Mouse (Mus musculus) heart, embryonic 16.5 days (tissue): ENCODE measurements around the gene Bud23. TPM values are rescaled to one million over a fixed set of nuclear protein-coding genes. Genes with fewer than 3 reads are reported as not detected.

Experiments used
- ATAC-seq: fragments of 200-750 bp; cut with Nextera tagmentation; replicated peaks from 2 replicates; pipeline ENCODE4 v1.8.0; 2017; ENCODE audit warnings: moderate number of reproducible peaks; ENCODE audit not compliant: insufficient read depth, low FRiP score; ENCODE audit errors: extremely low read depth
- H3K27ac ChIP-seq: fragments of 300-500 bp; sonication (generic); 2 replicates; pipeline ENCODE4 v1.5.1; 2014; ENCODE audit warnings: mild to moderate bottlenecking, low read length, control low read depth, moderate library complexity
- H3K27me3 ChIP-seq: fragments of 300-500 bp; sonication (generic); 2 replicates; pipeline ENCODE4 v1.6.1; 2014; ENCODE audit warnings: low read length, mixed read lengths; ENCODE audit not compliant: control insufficient read depth, insufficient read depth
- H3K36me3 ChIP-seq: fragments of 300-500 bp; sonication (generic); 2 replicates; pipeline ENCODE4 v1.6.1; 2014; ENCODE audit not compliant: control insufficient read depth, insufficient read depth
- H3K4me1 ChIP-seq: fragments of 300-500 bp; sonication (generic); 2 replicates; pipeline ENCODE4 v1.6.1; 2014; ENCODE audit warnings: low read length, mixed read lengths; ENCODE audit not compliant: control insufficient read depth, insufficient read depth
- H3K4me2 ChIP-seq: fragments of 300-500 bp; sonication (generic); 2 replicates; pipeline ENCODE4 v1.6.1; 2014; ENCODE audit warnings: low read depth, mild to moderate bottlenecking, control low read depth, low read length
- H3K4me3 ChIP-seq: fragments of 300-500 bp; sonication (generic); 2 replicates; pipeline ENCODE4 v1.5.1; 2014; ENCODE audit warnings: mild to moderate bottlenecking, control low read depth, low read length
- H3K9ac ChIP-seq: fragments of 300-500 bp; sonication (generic); 2 replicates; pipeline ENCODE4 v1.6.1; 2014; ENCODE audit warnings: low read length, control low read depth
- H3K9me3 ChIP-seq: fragments of 300-500 bp; sonication (generic); replicated peaks from 2 replicates; pipeline ENCODE4 v1.6.1; 2016; ENCODE audit warnings: low read length; ENCODE audit not compliant: control insufficient read depth
- WGBS: fragments of 180-500 bp; shearing (Covaris S2); extraction: QIAGEN DNeasy Blood & Tissue Kit; methylation state at CpG from one replicate; pipeline ENCODE4 v1.1.7; 2014; 5-methylcytosine and 5-hydroxymethylcytosine counted together
- polyA plus RNA-seq: library from polyadenylated mRNA; unstranded; fragments of >200 nt; fragmentation: Nextera tagmentation; extraction: Ambion mirVana; gene quantifications from 2 replicates; pipeline ENCODE4 v1.2.1, GENCODE M21; 2015

Gene Bud23
- polyA plus RNA-seq, 1 experiment from 2014 or later = 59.7 TPM

DNA sequence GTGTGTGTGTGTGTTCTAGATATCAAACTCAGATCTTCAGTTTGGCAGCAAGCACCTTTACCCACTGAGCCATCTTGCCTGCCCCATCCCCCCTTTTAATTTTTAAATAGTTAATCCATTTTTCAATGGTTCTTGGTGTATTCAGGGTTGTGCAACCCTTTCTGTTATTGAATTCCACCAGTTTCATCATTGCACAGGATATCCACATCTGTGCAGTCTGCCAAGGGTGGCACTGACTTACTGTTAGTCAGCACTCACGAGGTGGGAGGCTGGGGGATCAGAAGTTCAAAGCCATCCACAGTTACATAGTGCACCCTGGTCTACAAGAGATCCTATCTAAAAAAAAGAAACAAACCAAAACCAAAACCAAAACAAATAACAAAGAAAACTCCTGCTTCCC, 36.2 kb upstream of the Bud23 start:
- 51% methylated on average over 1 of the region's 1 CpGs for WGBS
- ATAC-seq = no peak
- Histone ChIP-seq H3K9me3 (no peaks in the 10 kb centered on the region), H3K9ac (no peak overlapping the region), H3K27me3 (peaks cover 8% of the 10 kb centered on the region), H3K36me3 (no peaks in the 10 kb centered on the region), H3K4me3 (no peak overlapping the region), H3K27ac (no peak overlapping the region), H3K4me1 (no peaks in the 10 kb centered on the region), H3K4me2 (no peak overlapping the region)

DNA sequence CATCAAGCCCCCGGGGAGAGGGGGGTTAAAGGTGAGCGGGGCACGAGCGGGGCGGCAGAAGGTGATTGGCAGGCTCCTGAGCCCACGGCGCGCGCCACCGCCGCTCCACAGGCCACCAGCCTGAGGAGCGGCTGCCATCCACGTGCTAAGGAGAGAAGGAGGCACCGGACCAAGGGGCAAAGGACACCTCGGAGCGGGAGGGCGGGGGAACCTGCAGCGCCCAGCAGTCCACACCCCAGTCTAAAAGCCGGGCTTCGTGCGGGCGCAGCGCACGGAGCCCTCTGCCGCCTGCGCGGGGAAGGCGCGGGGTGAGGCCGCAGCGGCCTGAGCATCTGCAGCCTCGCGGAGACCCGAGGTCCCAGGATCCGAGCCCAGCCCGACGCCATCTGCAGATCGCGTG, 24.9 kb upstream of the Bud23 start, which contains the start of gene Mlxipl:
Gene Mlxipl (plus strand): TSS at position 238 of the 400 bp plus-strand sequence.
- H3K9me3 ChIP-seq = no peaks in the 10 kb centered on the region
- H3K36me3 ChIP-seq = no peaks in the 10 kb centered on the region
- H3K27me3 ChIP-seq = peaks cover 45% of the 10 kb centered on the region
- no peak within 1 kb of the TSS for H3K9ac ChIP-seq
- no peak within 1 kb of the TSS for H3K27ac ChIP-seq
- H3K4me2 ChIP-seq = peak within 1 kb of the TSS; percentile 42; the same call in 1 of the 2 replicates
- WGBS = 2% methylated on average over 39 of the region's 39 CpGs
- no peak for ATAC-seq
- H3K4me3 ChIP-seq = no peak within 1 kb of the TSS; the same call in 1 of the 2 replicates
- no peaks in the 10 kb centered on the region for H3K4me1 ChIP-seq

GRCm38 (mm10) chr5:135086871-135087270, 22.1 kb upstream of the Bud23 start:
- no peak for ATAC-seq
- 49% methylated on average over 4 of the region's 4 CpGs for WGBS
- H3K27me3 ChIP-seq = peaks cover 44% of the 10 kb centered on the region
- no peak overlapping the region for H3K9ac ChIP-seq
- no peaks in the 10 kb centered on the region for H3K9me3 ChIP-seq
- no peak overlapping the region for H3K4me3 ChIP-seq
- no peaks in the 10 kb centered on the region for H3K36me3 ChIP-seq
- no peaks in the 10 kb centered on the region for H3K4me1 ChIP-seq
- no peak overlapping the region for H3K4me2 ChIP-seq
- no peak overlapping the region for H3K27ac ChIP-seq

GRCm38 (mm10) chr5:135080539-135080938, 15.8 kb upstream of the Bud23 start:
- Histone ChIP-seq H3K4me3 (no peak overlapping the region), H3K9me3 (no peaks in the 10 kb centered on the region), H3K36me3 (no peaks in the 10 kb centered on the region), H3K27me3 (peaks cover 13% of the 10 kb centered on the region), H3K4me1 (no peaks in the 10 kb centered on the region), H3K9ac (no peak overlapping the region), H3K27ac (no peak overlapping the region), H3K4me2 (no peak overlapping the region)
- no peak for ATAC-seq
- WGBS = 80% methylated on average over 5 of the region's 5 CpGs

DNA sequence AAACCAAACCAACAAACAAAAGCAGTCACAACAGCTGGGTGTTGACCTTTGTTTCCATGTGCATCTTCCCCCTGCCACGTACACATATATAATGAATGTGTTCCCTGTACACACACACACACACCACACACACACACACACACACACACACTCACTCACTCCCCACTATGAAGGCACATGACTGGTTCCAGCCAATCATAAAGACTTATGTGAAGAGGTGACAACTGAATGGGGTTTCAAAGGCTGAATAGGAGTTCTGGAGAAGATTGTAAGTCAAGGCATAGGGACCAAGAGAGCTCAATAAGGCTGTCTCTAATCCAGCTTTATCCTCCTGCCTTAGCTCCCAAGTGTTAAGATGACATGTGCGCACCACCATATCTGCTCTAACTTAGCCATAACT, 14.8 kb upstream of the Bud23 start:
- H3K36me3 ChIP-seq = no peaks in the 10 kb centered on the region
- H3K4me3 ChIP-seq = no peak overlapping the region
- no peak overlapping the region for H3K27ac ChIP-seq
- no peak overlapping the region for H3K4me2 ChIP-seq
- 93% methylated on average over 2 of the region's 2 CpGs for WGBS
- no peaks in the 10 kb centered on the region for H3K4me1 ChIP-seq
- ATAC-seq = no peak
- no peaks in the 10 kb centered on the region for H3K9me3 ChIP-seq
- peaks cover 8% of the 10 kb centered on the region for H3K27me3 ChIP-seq
- H3K9ac ChIP-seq = no peak overlapping the region

- Histone ChIP-seq H3K36me3 (no peaks in the 10 kb centered on the region), H3K9ac (no peak overlapping the region), H3K4me2 (peak overlapping the region; percentile 74), H3K27ac (no peak overlapping the region), H3K4me1 (no peaks in the 10 kb centered on the region), H3K9me3 (no peaks in the 10 kb centered on the region), H3K4me3 (peak overlapping the region; percentile 72), H3K27me3 (peaks cover 8% of the 10 kb centered on the region)
- ATAC-seq = peak; percentile 35
- 2% methylated on average over 11 of the region's 11 CpGs for WGBS
Observed at GRCm38 (mm10) chr5:135078482-135078810, 13.7 kb upstream of the Bud23 start.

- H3K9me3 ChIP-seq = no peaks in the 10 kb centered on the region
- H3K9ac ChIP-seq = peak within 1 kb of the TSS; percentile 88
- peak within 1 kb of the TSS; percentile 74 for H3K4me2 ChIP-seq
- H3K4me3 ChIP-seq = peak within 1 kb of the TSS; percentile 72
- under 1% methylated on average over 72 of the region's 83 CpGs for WGBS
- peak within 1 kb of the TSS; percentile 26; the same call in 1 of the 2 replicates for H3K27ac ChIP-seq
- no peaks in the 10 kb centered on the region for H3K36me3 ChIP-seq
- no peaks in the 10 kb centered on the region for H3K4me1 ChIP-seq
- H3K27me3 ChIP-seq = peaks cover 8% of the 10 kb centered on the region
- ATAC-seq = peak; percentile 90
Observed at GRCm38 (mm10) chr5:135077564-135078481, 13.1 kb upstream of the Bud23 start, which contains the start of gene Vps37d. Vps37d (minus strand) TSS chr5:135078266.

- no peak overlapping the region for H3K27ac ChIP-seq
- H3K27me3 ChIP-seq = peaks cover 2% of the 10 kb centered on the region; the same call in 1 of the 2 replicates
- H3K4me3 ChIP-seq = peak overlapping the region; percentile 72
- H3K9ac ChIP-seq = peak overlapping the region; percentile 88
- no peaks in the 10 kb centered on the region for H3K36me3 ChIP-seq
- H3K4me1 ChIP-seq = no peaks in the 10 kb centered on the region
- H3K4me2 ChIP-seq = peak overlapping the region; percentile 74
- H3K9me3 ChIP-seq = no peaks in the 10 kb centered on the region
- no peak for ATAC-seq
- WGBS = 34% methylated on average over 14 of the region's 14 CpGs
Observed at GRCm38 (mm10) chr5:135076931-135077505, 12.3 kb upstream of the Bud23 start.

GRCm38 (mm10) chr5:135076368-135076767, 11.6 kb upstream of the Bud23 start:
- Histone ChIP-seq H3K9me3 (no peaks in the 10 kb centered on the region), H3K4me2 (no peak overlapping the region), H3K4me1 (no peaks in the 10 kb centered on the region), H3K36me3 (no peaks in the 10 kb centered on the region), H3K9ac (no peak overlapping the region), H3K27ac (no peak overlapping the region), H3K27me3 (peaks cover 2% of the 10 kb centered on the region; the same call in 1 of the 2 replicates), H3K4me3 (no peak overlapping the region)
- no peak for ATAC-seq
- 83% methylated on average over 14 of the region's 14 CpGs for WGBS
